Mouse (Mus musculus): ENCODE results near the gene Serpina3n. TPM values are rescaled to one million over a fixed set of nuclear protein-coding genes. Genes with fewer than 3 reads are reported as not detected.
"Not testable (repeated sequence)": the region's sequence is repeated elsewhere in the genome, so short reads cannot be mapped to it uniquely, and the experiment has no call there.

The Serpina3n gene
- 0.39 TPM in 1 of 2 replicates, not detected in the other for polyA plus RNA-seq (2016; fragmentation: Nextera tagmentation; extraction: Ambion mirVana)

DNA sequence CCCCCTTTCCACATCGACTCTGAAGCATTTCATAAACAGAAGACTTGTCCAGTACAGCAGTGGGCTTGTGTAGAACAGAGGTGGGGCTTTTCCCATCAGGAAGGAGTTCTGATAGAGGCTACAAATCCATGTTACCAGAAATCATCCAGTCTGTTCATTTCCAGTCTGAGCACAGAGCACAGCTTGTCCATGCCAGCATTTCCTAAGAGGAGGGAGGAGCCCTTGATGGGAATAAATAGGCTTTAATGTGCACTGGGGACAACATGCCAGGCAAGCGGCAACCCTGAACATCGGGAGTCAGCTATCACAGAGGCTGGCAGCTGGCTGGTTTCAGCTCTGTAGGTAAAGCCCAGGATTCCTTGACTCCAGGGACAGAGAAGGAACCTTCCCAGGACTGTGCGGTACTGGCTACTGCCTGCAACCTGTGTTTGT lies at the start of gene Serpina3n:
Serpina3n (plus strand) TSS at position 276 of the 432 bp plus-strand sequence.
- WGBS, result 58% methylated on average over 4 of the region's 4 CpGs
- ATAC-seq (ENCODE audit: insufficient number of reproducible peaks, low FRiP score), result no peak

DNA sequence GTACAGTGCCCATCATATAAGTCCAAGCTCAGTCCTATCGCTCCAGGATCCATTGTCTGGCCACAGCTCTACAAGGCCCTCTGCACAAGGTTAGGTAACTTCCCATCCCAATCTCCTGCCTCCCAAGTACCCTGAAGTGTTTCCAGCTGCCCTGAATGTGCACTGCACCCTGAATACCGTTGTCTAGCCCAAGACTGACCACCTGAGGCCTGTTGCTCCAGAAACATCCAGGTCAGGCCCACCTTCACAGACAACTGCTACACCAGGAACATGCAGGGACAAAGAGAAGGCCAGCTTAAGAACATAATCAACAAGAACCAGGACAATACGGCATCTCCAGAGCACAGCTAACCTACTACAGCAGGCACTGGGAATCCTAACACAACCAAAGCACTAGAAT lies 36.5 kb upstream of the Serpina3n start:
- no peak overlapping the region for H3K4me2 ChIP-seq
- H3K27me3 ChIP-seq (replicated peaks), result no peaks in the 10 kb centered on the region
- H3K27ac ChIP-seq (ENCODE audit: poor library complexity, severe bottlenecking), result no peak overlapping the region
- WGBS, result 82% methylated on average over 3 of the region's 3 CpGs
- no peaks in the 10 kb centered on the region for H3K4me1 ChIP-seq (replicated peaks)
- no peak for ATAC-seq (ENCODE audit: insufficient number of reproducible peaks, low FRiP score)
- no peaks in the 10 kb centered on the region for H3K9me3 ChIP-seq (replicated peaks)
- no peaks in the 10 kb centered on the region for H3K36me3 ChIP-seq
- H3K4me3 ChIP-seq, result no peak overlapping the region
- no peak overlapping the region for H3K9ac ChIP-seq

More for the DNA sequence above, at the start of gene Serpina3n:
- no peak within 1 kb of the TSS for H3K4me2 ChIP-seq
- 0 out of 2 replicates have a peak, but pooled peaks cover 11% of the 10 kb centered on the region for H3K27me3 ChIP-seq (replicated peaks)
- H3K4me1 ChIP-seq (replicated peaks), result no peaks in the 10 kb centered on the region
- H3K4me3 ChIP-seq, result no peak within 1 kb of the TSS
- no peaks in the 10 kb centered on the region for H3K36me3 ChIP-seq
- no peak within 1 kb of the TSS for H3K27ac ChIP-seq (ENCODE audit: poor library complexity, severe bottlenecking)
- H3K9ac ChIP-seq, result no peak within 1 kb of the TSS
- no peaks in the 10 kb centered on the region for H3K9me3 ChIP-seq (replicated peaks)

DNA sequence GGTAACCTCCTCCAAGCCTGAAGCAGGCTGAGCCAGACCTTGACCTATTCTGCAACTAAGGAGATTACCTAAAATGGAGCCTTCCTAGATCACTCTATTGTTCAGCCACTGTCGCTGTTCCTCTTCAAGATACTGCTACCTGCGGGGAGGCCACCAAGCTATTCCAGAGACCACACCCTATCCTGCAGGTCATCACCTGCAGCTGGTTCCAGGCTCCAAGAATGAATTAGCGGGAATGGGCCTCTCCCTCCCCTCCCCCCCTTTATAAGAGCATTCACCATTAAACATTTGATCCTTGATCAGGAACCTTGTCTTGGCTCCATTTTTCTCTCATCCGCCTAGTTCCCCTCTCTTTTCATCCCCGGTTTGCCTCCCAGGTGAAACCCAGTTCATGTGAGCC lies 29.4 kb upstream of the Serpina3n start:
- H3K9me3 ChIP-seq (replicated peaks); H3K27me3 ChIP-seq (replicated peaks); H3K4me1 ChIP-seq (replicated peaks); H3K9ac ChIP-seq; H3K4me2 ChIP-seq; H3K36me3 ChIP-seq; ATAC-seq (ENCODE audit: insufficient number of reproducible peaks, low FRiP score); H3K4me3 ChIP-seq; H3K27ac ChIP-seq (ENCODE audit: poor library complexity, severe bottlenecking): not testable (repeated sequence)
- 61% methylated on average over 5 of the region's 5 CpGs for WGBS

DNA sequence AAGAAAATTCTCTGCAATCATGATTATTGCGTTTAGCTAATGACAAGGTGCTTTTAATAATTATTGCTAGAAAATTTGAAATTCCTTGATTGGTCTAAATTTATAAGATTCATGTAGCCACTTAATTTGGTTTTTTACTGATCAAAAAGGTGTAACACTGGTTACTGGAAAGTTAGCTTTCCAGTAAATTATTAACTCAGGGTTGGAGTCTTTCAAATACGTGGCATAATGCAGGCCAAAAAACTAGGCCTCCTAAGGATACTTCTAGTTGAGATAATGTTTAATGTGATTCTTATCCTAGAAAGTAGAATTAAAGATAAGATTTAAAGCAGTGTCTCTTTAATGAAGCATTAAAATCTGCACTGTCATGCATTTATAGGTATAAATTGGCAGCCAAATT lies 28.2 kb upstream of the Serpina3n start:
- 65% methylated on average over 2 of the region's 2 CpGs for WGBS
- H3K36me3 ChIP-seq; H3K4me2 ChIP-seq; H3K4me1 ChIP-seq (replicated peaks); ATAC-seq (ENCODE audit: insufficient number of reproducible peaks, low FRiP score); H3K9ac ChIP-seq; H3K27me3 ChIP-seq (replicated peaks); H3K9me3 ChIP-seq (replicated peaks); H3K27ac ChIP-seq (ENCODE audit: poor library complexity, severe bottlenecking); H3K4me3 ChIP-seq: not testable (repeated sequence)

DNA sequence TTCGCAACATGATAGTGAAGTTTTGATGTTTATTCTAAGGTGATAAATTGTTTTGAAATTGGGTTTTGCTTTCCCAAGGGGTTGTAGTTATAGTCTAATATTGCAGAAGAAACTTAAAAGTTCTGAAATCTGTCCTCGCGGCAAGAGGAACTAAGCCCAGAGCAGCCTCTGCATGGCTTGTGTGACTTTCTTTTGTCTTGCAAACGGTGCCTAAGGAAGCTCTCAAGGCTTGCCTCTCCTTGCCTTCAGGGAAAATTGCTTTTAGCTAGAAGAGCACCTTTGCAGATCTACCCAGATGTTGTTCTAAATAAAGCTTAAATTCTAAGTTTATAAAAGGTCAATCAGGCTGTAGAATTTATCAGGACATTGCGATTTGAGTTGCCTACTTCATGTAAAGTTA lies 27.7 kb upstream of the Serpina3n start:
- H3K9me3 ChIP-seq (replicated peaks); H3K4me1 ChIP-seq (replicated peaks); ATAC-seq (ENCODE audit: insufficient number of reproducible peaks, low FRiP score); H3K4me3 ChIP-seq; H3K27me3 ChIP-seq (replicated peaks); H3K9ac ChIP-seq; H3K36me3 ChIP-seq; H3K27ac ChIP-seq (ENCODE audit: poor library complexity, severe bottlenecking); H3K4me2 ChIP-seq: not testable (repeated sequence)
- WGBS, result 57% methylated on average over 5 of the region's 5 CpGs

DNA sequence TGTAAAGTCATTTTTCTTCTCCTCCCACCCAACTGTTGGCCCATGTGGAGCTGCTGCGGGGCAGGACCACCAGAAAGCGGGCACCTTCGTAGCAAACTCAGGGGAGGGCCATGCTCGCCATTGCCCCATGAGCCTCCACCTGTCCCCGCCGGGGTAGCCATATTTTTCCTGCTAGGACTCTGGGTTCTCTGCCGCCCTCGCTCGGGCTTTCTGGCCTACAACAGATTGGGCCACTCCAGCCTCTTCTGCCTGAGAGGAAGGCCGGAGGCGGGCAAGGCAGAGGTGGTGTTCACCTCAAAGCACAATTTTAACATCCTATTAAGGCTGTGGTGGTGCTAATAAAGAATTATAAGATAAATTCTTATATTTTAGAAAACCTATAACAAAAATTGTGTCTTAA lies 26.7 kb upstream of the Serpina3n start:
- Histone ChIP-seq H3K36me3 (no peaks in the 10 kb centered on the region), H3K4me2 (no peak overlapping the region), H3K4me3 (no peak overlapping the region), H3K27me3 (replicated peaks) (no peaks in the 10 kb centered on the region), H3K9ac (no peak overlapping the region), H3K9me3 (replicated peaks) (peaks cover 7% of the 10 kb centered on the region), H3K27ac (ENCODE audit: poor library complexity, severe bottlenecking) (no peak overlapping the region), H3K4me1 (replicated peaks) (no peaks in the 10 kb centered on the region)
- no peak for ATAC-seq (ENCODE audit: insufficient number of reproducible peaks, low FRiP score)
- WGBS, result 86% methylated on average over 11 of the region's 11 CpGs

DNA sequence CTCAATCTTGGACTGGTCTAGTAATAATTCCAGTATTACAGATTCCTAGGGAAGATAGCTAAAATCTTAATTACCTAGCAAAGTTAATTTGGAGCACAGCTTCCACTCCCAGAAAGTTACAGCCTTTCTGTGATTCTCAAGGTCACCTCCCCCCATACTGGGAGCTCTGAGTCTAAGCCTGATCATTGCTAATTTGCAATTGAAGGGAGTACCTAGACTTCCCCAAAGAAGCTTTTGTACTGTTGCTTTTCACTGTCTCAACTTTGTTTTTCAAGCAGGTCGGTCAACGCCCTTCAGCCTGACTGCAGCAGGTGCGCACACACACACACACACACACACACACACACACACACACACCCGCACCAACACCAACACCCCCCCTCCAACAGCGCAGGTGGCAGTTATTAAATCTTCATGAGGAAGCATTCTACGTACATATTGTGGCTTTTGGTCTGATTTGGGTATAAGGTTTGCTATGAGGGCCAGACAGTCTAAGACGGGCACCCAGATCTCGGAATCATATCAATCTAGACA lies 25.4 kb upstream of the Serpina3n start:
- not testable (repeated sequence) for H3K4me3 ChIP-seq; H3K36me3 ChIP-seq; ATAC-seq (ENCODE audit: insufficient number of reproducible peaks, low FRiP score); H3K4me2 ChIP-seq; H3K27ac ChIP-seq (ENCODE audit: poor library complexity, severe bottlenecking); H3K9me3 ChIP-seq (replicated peaks); H3K9ac ChIP-seq; H3K4me1 ChIP-seq (replicated peaks); H3K27me3 ChIP-seq (replicated peaks)
- 88% methylated on average over 8 of the region's 8 CpGs for WGBS

DNA sequence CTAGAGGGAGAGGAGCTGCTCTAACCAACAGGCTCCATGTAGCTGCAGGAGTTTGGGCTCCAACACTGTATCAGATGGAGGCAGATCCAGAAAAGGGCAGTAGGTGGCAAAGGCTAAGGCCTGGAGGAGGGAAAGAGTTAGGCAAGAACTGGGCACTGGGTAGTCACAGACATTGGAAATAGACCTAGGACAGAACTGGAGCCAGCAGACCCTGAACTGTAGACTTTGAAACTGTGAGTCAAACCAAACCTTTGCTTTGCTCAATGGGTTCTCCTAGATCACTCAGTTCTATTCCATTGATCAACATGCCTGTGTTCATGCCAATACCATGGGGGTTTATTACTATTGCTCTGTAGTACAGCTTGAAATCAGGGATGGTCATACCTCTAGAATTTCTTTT lies 20.5 kb upstream of the Serpina3n start:
- H3K27me3 ChIP-seq (replicated peaks); H3K9me3 ChIP-seq (replicated peaks); H3K4me1 ChIP-seq (replicated peaks); ATAC-seq (ENCODE audit: insufficient number of reproducible peaks, low FRiP score); H3K27ac ChIP-seq (ENCODE audit: poor library complexity, severe bottlenecking); H3K4me3 ChIP-seq; H3K9ac ChIP-seq; H3K4me2 ChIP-seq; H3K36me3 ChIP-seq: not testable (repeated sequence)

DNA sequence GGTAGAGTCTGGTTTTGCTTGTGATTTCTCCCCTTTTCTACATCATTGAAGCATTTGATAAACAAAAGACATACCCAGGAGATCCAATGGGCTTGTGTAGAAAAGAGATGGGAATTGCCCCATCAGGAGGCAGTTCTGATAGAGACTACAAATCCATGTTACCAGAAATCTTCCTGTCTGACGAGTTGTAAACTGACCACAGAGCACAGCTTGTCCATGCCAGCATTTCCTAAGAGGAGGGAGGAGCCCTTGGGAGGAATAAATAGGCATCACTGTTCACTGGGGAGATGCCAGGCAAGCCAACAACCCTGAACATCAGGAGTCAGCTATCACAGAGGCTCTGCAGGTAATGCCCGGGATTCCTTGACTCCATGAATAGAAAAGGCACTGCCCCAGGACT lies 19.7 kb upstream of the Serpina3n start:
- 55% methylated on average over 2 of the region's 2 CpGs for WGBS
- H3K9me3 ChIP-seq (replicated peaks); H3K9ac ChIP-seq; H3K4me3 ChIP-seq; H3K36me3 ChIP-seq; H3K27me3 ChIP-seq (replicated peaks); H3K27ac ChIP-seq (ENCODE audit: poor library complexity, severe bottlenecking); H3K4me2 ChIP-seq; H3K4me1 ChIP-seq (replicated peaks); ATAC-seq (ENCODE audit: insufficient number of reproducible peaks, low FRiP score): not testable (repeated sequence)

DNA sequence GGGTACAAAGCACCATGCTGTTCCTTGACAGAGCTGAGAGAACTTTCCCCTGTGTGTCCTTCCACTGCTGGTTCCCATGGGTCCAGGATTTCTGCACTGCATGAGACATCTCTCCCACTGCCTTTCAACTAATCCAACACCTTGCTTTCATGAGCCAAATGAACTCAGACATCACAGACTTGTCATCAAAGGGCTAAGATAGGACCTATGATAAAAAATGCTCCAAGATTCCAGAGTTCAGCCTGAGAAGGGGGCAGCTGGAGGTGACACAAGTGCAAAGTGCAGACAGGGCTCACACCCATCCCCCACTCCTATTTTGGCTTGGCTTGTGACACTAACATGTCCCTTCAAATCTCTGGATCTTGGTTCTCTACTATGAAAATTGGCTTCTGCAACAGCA lies 18.1 kb upstream of the Serpina3n start:
- Histone ChIP-seq H3K27me3 (replicated peaks) (no peaks in the 10 kb centered on the region), H3K36me3 (no peaks in the 10 kb centered on the region), H3K9me3 (replicated peaks) (no peaks in the 10 kb centered on the region), H3K9ac (no peak overlapping the region), H3K4me2 (no peak overlapping the region), H3K4me1 (replicated peaks) (no peaks in the 10 kb centered on the region), H3K4me3 (no peak overlapping the region), H3K27ac (ENCODE audit: poor library complexity, severe bottlenecking) (no peak overlapping the region)
- ATAC-seq (ENCODE audit: insufficient number of reproducible peaks, low FRiP score), result no peak

DNA sequence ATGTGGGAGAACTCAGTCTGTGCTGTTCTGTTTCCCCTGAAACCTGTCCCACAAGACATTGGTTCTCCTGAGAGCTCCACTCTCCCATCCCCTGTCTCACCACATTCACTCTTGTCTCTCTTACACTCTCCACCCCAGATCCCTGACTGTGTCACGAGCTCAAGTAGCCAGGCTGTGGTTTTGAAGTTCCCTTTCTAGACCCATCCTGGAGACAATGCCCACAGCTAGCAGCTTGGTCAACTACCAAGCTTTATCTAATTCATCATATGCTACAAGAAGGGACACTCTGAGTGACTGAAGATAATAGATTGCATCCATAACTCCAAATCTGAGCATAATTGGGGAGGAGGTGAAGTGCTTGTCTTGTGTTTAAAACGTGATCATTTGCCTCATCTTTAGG lies 15.5 kb upstream of the Serpina3n start:
- 68% methylated on average over 2 of the region's 2 CpGs for WGBS
- H3K4me2 ChIP-seq; H3K27ac ChIP-seq (ENCODE audit: poor library complexity, severe bottlenecking); H3K9ac ChIP-seq; ATAC-seq (ENCODE audit: insufficient number of reproducible peaks, low FRiP score); H3K4me3 ChIP-seq; H3K4me1 ChIP-seq (replicated peaks); H3K36me3 ChIP-seq; H3K27me3 ChIP-seq (replicated peaks); H3K9me3 ChIP-seq (replicated peaks): not testable (repeated sequence)

DNA sequence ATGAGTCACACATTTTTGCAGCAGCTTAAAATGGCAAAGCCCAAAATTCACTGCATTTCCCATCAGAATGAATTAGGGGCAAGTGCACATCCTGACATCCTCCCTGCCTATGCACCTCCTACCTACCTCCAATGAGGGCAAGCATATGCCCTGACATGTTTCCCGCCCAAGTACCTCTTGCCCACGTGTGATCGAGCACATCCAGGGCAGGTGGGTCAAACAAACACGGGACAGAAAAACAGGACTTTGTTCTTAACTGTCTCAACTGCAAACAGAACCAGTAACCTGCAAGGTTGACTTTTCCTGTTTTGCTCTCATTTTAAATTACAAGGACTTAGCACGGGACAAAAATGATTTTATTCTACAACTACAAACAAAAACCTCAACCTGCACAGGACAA lies 2.6 kb upstream of the Serpina3n start:
- 77% methylated on average over 5 of the region's 5 CpGs for WGBS
- no peak overlapping the region for H3K4me3 ChIP-seq
- no peak for ATAC-seq (ENCODE audit: insufficient number of reproducible peaks, low FRiP score)

More for the DNA sequence above, 2.6 kb upstream of the Serpina3n start:
- Histone ChIP-seq H3K36me3 (no peaks in the 10 kb centered on the region), H3K9ac (no peak overlapping the region), H3K27me3 (replicated peaks) (0 out of 2 replicates have a peak, but pooled peaks cover 11% of the 10 kb centered on the region), H3K4me1 (replicated peaks) (no peaks in the 10 kb centered on the region), H3K27ac (ENCODE audit: poor library complexity, severe bottlenecking) (no peak overlapping the region), H3K4me2 (no peak overlapping the region), H3K9me3 (replicated peaks) (no peaks in the 10 kb centered on the region)
